Mouse (Mus musculus) forebrain, embryonic 14.5 days (tissue): ENCODE measurements around the gene Pip4k2a. TPM values are rescaled to one million over a fixed set of nuclear protein-coding genes. Genes with fewer than 3 reads are reported as not detected.

Experiments
- ATAC-seq: fragments of 200-750 bp; cut with Nextera tagmentation; 2 replicates; pipeline ENCODE4 v1.8.0; 2017; ENCODE audit warnings: mild to moderate bottlenecking, moderate library complexity
- DNase-seq: peaks from one replicate; pipeline ENCODE4 v3.0.0-alpha.2; 2015; ENCODE audit warnings: low spot score
- H3K27ac ChIP-seq: fragments of 300-500 bp; sonication (generic); 2 replicates; pipeline ENCODE4 v1.5.1; 2014; ENCODE audit warnings: low read depth, mild to moderate bottlenecking, control low read depth, low read length, moderate library complexity
- H3K27me3 ChIP-seq: fragments of 300-500 bp; sonication (generic); replicated peaks from 2 replicates; pipeline ENCODE4 v1.6.1; 2014; ENCODE audit warnings: low read length, control low read depth, mixed read lengths; ENCODE audit not compliant: control insufficient read depth, insufficient read depth
- H3K36me3 ChIP-seq: fragments of 300-500 bp; sonication (generic); 2 replicates; pipeline ENCODE4 v1.6.1; 2014; ENCODE audit warnings: low read length, control low read depth; ENCODE audit not compliant: control insufficient read depth, insufficient read depth
- H3K4me1 ChIP-seq: fragments of 300-500 bp; sonication (generic); 2 replicates; pipeline ENCODE4 v1.6.1; 2014; ENCODE audit warnings: antibody characterized with exemption, low read length, control low read depth; ENCODE audit not compliant: control insufficient read depth, insufficient read depth
- H3K4me2 ChIP-seq: fragments of 300-500 bp; sonication (generic); 2 replicates; pipeline ENCODE4 v1.6.1; 2014; ENCODE audit warnings: mild to moderate bottlenecking, control low read depth, low read length
- H3K4me3 ChIP-seq: fragments of 300-500 bp; sonication (generic); 2 replicates; pipeline ENCODE4 v1.5.1; 2014; ENCODE audit warnings: low read depth, low read length, control low read depth
- H3K9ac ChIP-seq: fragments of 300-500 bp; sonication (generic); 2 replicates; pipeline ENCODE4 v1.6.1; 2014; ENCODE audit warnings: mild to moderate bottlenecking, low read length, control low read depth, moderate library complexity
- H3K9me3 ChIP-seq: fragments of 300-500 bp; sonication (generic); replicated peaks from 2 replicates; pipeline ENCODE4 v1.6.1; 2016; ENCODE audit warnings: low read length, control low read depth, mixed read lengths; ENCODE audit not compliant: control insufficient read depth
- WGBS: fragments of 180-500 bp; shearing (Covaris S2); extraction: QIAGEN DNeasy Blood & Tissue Kit; methylation state at CpG from one replicate; pipeline ENCODE4 v1.1.7; 2014; 5-methylcytosine and 5-hydroxymethylcytosine counted together
- polyA plus RNA-seq: library from polyadenylated mRNA; unstranded; fragments of >200 nt; fragmentation: Nextera tagmentation; extraction: Ambion mirVana; gene quantifications from 2 replicates; pipeline ENCODE4 v1.2.1, GENCODE M21; 2014

The Pip4k2a gene
- polyA plus RNA-seq, 1 experiment from 2014 or later: 11.0 TPM

GRCm38 (mm10) chr2:18943930-18944329 lies 54.0 kb downstream of the Pip4k2a start:
- ATAC-seq (no peak), DNase-seq (no peak)
- H3K9me3 ChIP-seq: no peaks in the 10 kb centered on the region
- no peak overlapping the region for H3K9ac ChIP-seq
- no peak overlapping the region for H3K4me2 ChIP-seq
- H3K36me3 ChIP-seq: no peaks in the 10 kb centered on the region
- 91% methylated on average over 2 of the region's 2 CpGs for WGBS
- H3K4me1 ChIP-seq: no peaks in the 10 kb centered on the region
- no peak overlapping the region for H3K27ac ChIP-seq
- H3K27me3 ChIP-seq: no peaks in the 10 kb centered on the region
- no peak overlapping the region for H3K4me3 ChIP-seq

GRCm38 (mm10) chr2:18943366-18943765 lies 54.6 kb downstream of the Pip4k2a start:
- no peak overlapping the region for H3K4me2 ChIP-seq
- DNase-seq: no peak
- H3K4me3 ChIP-seq: no peak overlapping the region
- H3K9me3 ChIP-seq: no peaks in the 10 kb centered on the region
- no peaks in the 10 kb centered on the region for H3K36me3 ChIP-seq
- H3K27ac ChIP-seq: no peak overlapping the region
- H3K9ac ChIP-seq: no peak overlapping the region
- H3K4me1 ChIP-seq: no peaks in the 10 kb centered on the region
- H3K27me3 ChIP-seq: no peaks in the 10 kb centered on the region
- 86% methylated on average over 4 of the region's 4 CpGs for WGBS
- ATAC-seq: no peak

GRCm38 (mm10) chr2:18940693-18941270 lies 57.1 kb downstream of the Pip4k2a start:
- ATAC-seq (no peak), DNase-seq (no peak)
- Histone ChIP-seq H3K27me3 (no peaks in the 10 kb centered on the region), H3K36me3 (no peaks in the 10 kb centered on the region), H3K9ac (no peak overlapping the region), H3K4me1 (no peaks in the 10 kb centered on the region; the same call in 1 of the 2 replicates), H3K9me3 (no peaks in the 10 kb centered on the region), H3K27ac (no peak overlapping the region), H3K4me2 (no peak overlapping the region), H3K4me3 (no peak overlapping the region)
- 91% methylated on average over 12 of the region's 12 CpGs for WGBS

GRCm38 (mm10) chr2:18938923-18939329 lies 59.0 kb downstream of the Pip4k2a start:
- Histone ChIP-seq H3K9ac (no peak overlapping the region), H3K36me3 (no peaks in the 10 kb centered on the region), H3K27me3 (no peaks in the 10 kb centered on the region), H3K4me3 (no peak overlapping the region), H3K27ac (no peak overlapping the region), H3K4me1 (no peaks in the 10 kb centered on the region; the same call in 1 of the 2 replicates), H3K4me2 (no peak overlapping the region), H3K9me3 (no peaks in the 10 kb centered on the region)
- WGBS: 8% methylated on average over 8 of the region's 8 CpGs
- DNase-seq (no peak), ATAC-seq (no peak)

GRCm38 (mm10) chr2:18938232-18938631 lies 59.7 kb downstream of the Pip4k2a start:
- H3K36me3 ChIP-seq: no peaks in the 10 kb centered on the region
- peaks cover 5% of the 10 kb centered on the region; the same call in 1 of the 2 replicates for H3K4me1 ChIP-seq
- WGBS: 38% methylated on average over 1 of the region's 1 CpGs
- no peaks in the 10 kb centered on the region for H3K27me3 ChIP-seq
- DNase-seq: no peak
- no peaks in the 10 kb centered on the region for H3K9me3 ChIP-seq
- no peak overlapping the region for H3K4me3 ChIP-seq
- ATAC-seq: no peak
- no peak overlapping the region for H3K9ac ChIP-seq
- no peak overlapping the region for H3K4me2 ChIP-seq
- H3K27ac ChIP-seq: no peak overlapping the region

- Histone ChIP-seq H3K9ac (no peak overlapping the region), H3K4me2 (no peak overlapping the region), H3K27me3 (no peaks in the 10 kb centered on the region), H3K36me3 (no peaks in the 10 kb centered on the region), H3K4me3 (no peak overlapping the region), H3K9me3 (no peaks in the 10 kb centered on the region), H3K27ac (no peak overlapping the region), H3K4me1 (peaks cover 6% of the 10 kb centered on the region; the same call in 1 of the 2 replicates)
- DNase-seq (no peak), ATAC-seq (no peak)
- WGBS: 75% methylated on average over 2 of the region's 2 CpGs
These were observed 60.3 kb downstream of the Pip4k2a start for GRCm38 (mm10) chr2:18937611-18938010.

- 94% methylated on average over 7 of the region's 7 CpGs for WGBS
These were observed 61.5 kb downstream of the Pip4k2a start for GRCm38 (mm10) chr2:18936446-18936845.

GRCm38 (mm10) chr2:18935581-18936027 lies 62.3 kb downstream of the Pip4k2a start:
- DNase-seq (no peak), ATAC-seq (no peak)
- Histone ChIP-seq H3K36me3 (no peaks in the 10 kb centered on the region), H3K27me3 (no peaks in the 10 kb centered on the region), H3K4me1 (peaks cover 6% of the 10 kb centered on the region; the same call in 1 of the 2 replicates), H3K4me3 (no peak overlapping the region), H3K4me2 (no peak overlapping the region), H3K27ac (no peak overlapping the region), H3K9ac (no peak overlapping the region), H3K9me3 (no peaks in the 10 kb centered on the region)
- WGBS: 90% methylated on average over 2 of the region's 2 CpGs

More at GRCm38 (mm10) chr2:18936446-18936845, 61.5 kb downstream of the Pip4k2a start:
- Histone ChIP-seq H3K4me2 (no peak overlapping the region), H3K9ac (no peak overlapping the region), H3K9me3 (no peaks in the 10 kb centered on the region), H3K27me3 (no peaks in the 10 kb centered on the region), H3K36me3 (no peaks in the 10 kb centered on the region), H3K4me3 (no peak overlapping the region), H3K4me1 (peaks cover 6% of the 10 kb centered on the region; the same call in 1 of the 2 replicates), H3K27ac (no peak overlapping the region)
- DNase-seq: no peak
- ATAC-seq: no peak

GRCm38 (mm10) chr2:18934131-18934530 lies 63.8 kb downstream of the Pip4k2a start:
- DNase-seq (no peak), ATAC-seq (no peak)
- Histone ChIP-seq H3K9me3 (no peaks in the 10 kb centered on the region), H3K27ac (no peak overlapping the region), H3K27me3 (no peaks in the 10 kb centered on the region), H3K36me3 (no peaks in the 10 kb centered on the region), H3K9ac (no peak overlapping the region), H3K4me1 (peaks cover 6% of the 10 kb centered on the region; the same call in 1 of the 2 replicates), H3K4me3 (no peak overlapping the region), H3K4me2 (no peak overlapping the region)
- WGBS: 94% methylated on average over 9 of the region's 9 CpGs
